Mouse (Mus musculus) central nervous system, embryonic 14 days (tissue): ENCODE results near the gene Dapk1. TPM values are rescaled to one million over a fixed set of nuclear protein-coding genes. Genes with fewer than 3 reads are reported as not detected.

Source experiments
- polyA plus RNA-seq: library from polyadenylated mRNA; depleted of rRNA; stranded (reverse); fragments of >200 nt; gene quantifications from 2 replicates; pipeline ENCODE4 v1.2.3, GENCODE M21; 2012; rRNA removed

Gene Dapk1
- polyA plus RNA-seq: 78.5 and 89.5 TPM in 2 replicates

DNA sequence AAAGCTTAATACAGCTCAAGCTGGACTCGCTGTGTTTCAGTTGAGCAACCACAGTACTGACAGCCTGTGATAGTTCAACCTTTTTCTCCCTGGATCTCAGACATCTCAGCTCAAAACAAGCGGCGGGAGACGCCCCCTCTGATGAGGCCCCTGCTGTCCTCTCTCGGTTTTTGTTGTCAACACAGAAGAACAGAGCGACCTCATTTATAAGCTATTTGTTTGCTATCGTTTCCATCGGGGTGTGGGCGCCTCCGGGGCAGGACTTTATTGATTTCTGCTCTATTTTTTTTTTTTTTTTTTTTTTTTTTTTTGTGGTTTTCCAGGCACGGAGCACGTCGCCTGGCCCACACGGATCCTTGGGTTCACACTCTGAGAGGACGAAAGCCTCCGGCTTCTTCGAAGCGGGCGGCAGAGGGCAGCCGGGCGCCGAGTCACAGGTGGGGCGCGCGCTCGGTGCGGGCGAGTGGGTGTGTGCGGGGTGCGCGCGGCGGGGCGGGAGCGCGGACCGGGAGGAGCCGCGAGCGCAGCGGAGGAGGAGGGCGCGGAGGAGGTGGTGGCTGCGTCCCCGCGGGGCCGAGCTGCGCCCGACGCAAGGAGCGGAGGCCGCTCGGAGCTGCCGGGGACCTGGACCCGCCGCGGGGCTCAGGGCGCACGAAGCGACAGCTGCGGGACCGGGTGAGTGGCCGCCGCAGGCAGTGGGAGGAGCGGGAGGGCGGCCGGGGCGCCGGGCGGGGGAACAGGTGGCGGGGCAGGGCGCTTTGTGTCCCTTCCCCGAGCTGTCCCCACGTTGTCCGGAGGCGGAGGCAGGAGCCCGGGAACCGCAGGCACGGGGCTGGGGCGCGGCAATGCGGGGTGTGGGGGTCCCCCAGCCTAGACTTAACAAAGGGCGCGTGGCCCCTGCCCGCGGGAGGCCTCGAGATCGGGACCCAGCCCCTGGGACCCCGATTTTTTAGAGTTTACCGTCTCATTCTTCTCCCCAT is at the start of gene Dapk1:
Gene Dapk1, plus strand, starts transcription at position 512 of the 980 bp plus-strand sequence.

DNA sequence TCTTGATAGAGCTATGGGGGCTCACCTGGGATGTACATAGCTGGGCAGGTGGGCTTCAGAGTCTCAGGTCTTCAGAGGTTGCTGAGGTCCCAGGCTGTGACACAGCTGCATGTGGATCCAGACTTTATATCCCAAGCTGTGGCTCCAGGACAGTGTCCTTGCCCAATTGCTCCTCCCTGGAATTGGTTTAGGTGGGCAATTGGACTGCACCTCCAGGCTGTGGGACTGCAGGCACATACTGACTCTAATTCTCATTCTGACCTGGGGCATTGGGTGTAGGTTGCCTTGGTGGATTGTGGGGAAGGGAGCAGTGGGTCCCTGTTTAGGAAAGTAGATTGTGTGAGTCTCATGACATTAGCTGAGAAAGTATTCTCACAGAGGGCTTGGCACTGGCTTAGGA is 184.5 kb downstream of the Dapk1 start, which contains the start of gene BC051665:
Gene BC051665, minus strand, starts transcription at position 101 of the 400 bp plus-strand sequence.

DNA sequence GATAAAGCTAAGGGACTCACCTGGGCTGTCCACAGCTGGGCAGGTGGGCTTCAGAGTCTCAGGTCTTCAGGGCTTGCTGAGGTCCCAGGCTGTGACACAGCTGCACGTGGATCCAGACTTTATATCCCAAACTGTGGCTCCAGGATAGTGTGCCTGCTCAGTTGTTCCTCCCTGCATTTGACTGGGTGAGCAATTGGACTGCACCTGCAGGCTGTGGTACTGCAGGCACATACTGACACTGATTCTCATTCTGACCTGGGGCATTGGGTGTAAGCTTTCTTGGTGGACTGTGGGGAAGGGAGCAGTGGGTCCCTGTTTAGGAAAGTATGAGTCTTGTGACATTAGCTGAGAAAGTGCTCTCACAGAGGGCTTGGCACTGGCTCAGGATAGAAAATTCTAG is 201.0 kb downstream of the Dapk1 start, which contains the start of gene Ctsll3:
Gene Ctsll3, minus strand, starts transcription at position 101 of the 400 bp plus-strand sequence.

Other genes with a start within 250 kb of the Dapk1 start
- not detected in 2 replicates for gene BC051665, start 184.4 kb downstream of the Dapk1 start, polyA plus RNA-seq
- not detected in 2 replicates for gene Ctsll3, start 200.9 kb downstream of the Dapk1 start, polyA plus RNA-seq